Mouse (Mus musculus) midbrain, embryonic 16.5 days (tissue): ENCODE data around the gene Rab11fip4. TPM values are rescaled to one million over a fixed set of nuclear protein-coding genes. Genes with fewer than 3 reads are reported as not detected.

ENCODE experiments used
- ATAC-seq: fragments of 200-750 bp; cut with Nextera tagmentation; 2 replicates; pipeline ENCODE4 v1.8.0; 2017; ENCODE audit warnings: moderate TSS enrichment
- H3K27ac ChIP-seq: fragments of 300-500 bp; sonication (generic); 2 replicates; pipeline ENCODE4 v1.5.1; 2014; ENCODE audit warnings: mild to moderate bottlenecking, low read length, mixed read lengths
- H3K27me3 ChIP-seq: fragments of 300-500 bp; sonication (generic); 2 replicates; pipeline ENCODE4 v1.6.1; 2014; ENCODE audit warnings: low read depth, low read length, mixed read lengths; ENCODE audit not compliant: control insufficient read depth, insufficient read depth
- H3K36me3 ChIP-seq: fragments of 300-500 bp; sonication (generic); 2 replicates; pipeline ENCODE4 v1.6.1; 2014; ENCODE audit warnings: mild to moderate bottlenecking, low read length, moderate library complexity, mixed read lengths; ENCODE audit not compliant: control insufficient read depth, insufficient read depth
- H3K4me1 ChIP-seq: fragments of 300-500 bp; sonication (generic); 2 replicates; pipeline ENCODE4 v1.6.1; 2014; ENCODE audit warnings: mild to moderate bottlenecking, low read length, mixed read lengths; ENCODE audit not compliant: control insufficient read depth, insufficient read depth
- H3K4me2 ChIP-seq: fragments of 300-500 bp; sonication (generic); 2 replicates; pipeline ENCODE4 v1.6.1; 2014; ENCODE audit warnings: mild to moderate bottlenecking, low read length, mixed read lengths
- H3K4me3 ChIP-seq: fragments of 300-500 bp; sonication (generic); 2 replicates; pipeline ENCODE4 v1.5.1; 2014; ENCODE audit warnings: low read depth, mild to moderate bottlenecking, low read length, moderate library complexity, mixed read lengths
- H3K9ac ChIP-seq: fragments of 300-500 bp; sonication (generic); 2 replicates; pipeline ENCODE4 v1.6.1; 2014; ENCODE audit warnings: low read depth, low read length, mixed read lengths
- H3K9me3 ChIP-seq: fragments of 300-500 bp; sonication (generic); replicated peaks from 2 replicates; pipeline ENCODE4 v1.6.1; 2014; ENCODE audit warnings: mild to moderate bottlenecking, low read length, mixed read lengths; ENCODE audit not compliant: control insufficient read depth, poor library complexity, severe bottlenecking
- WGBS: fragments of 180-500 bp; shearing (Covaris S2); extraction: QIAGEN DNeasy Blood & Tissue Kit; methylation state at CpG from one replicate; pipeline ENCODE4 v1.1.7; 2014; 5-methylcytosine and 5-hydroxymethylcytosine counted together
- polyA plus RNA-seq: library from polyadenylated mRNA; unstranded; fragments of >200 nt; fragmentation: Nextera tagmentation; extraction: Ambion mirVana; gene quantifications from 2 replicates; pipeline ENCODE4 v1.2.1, GENCODE M21; 2015

The Rab11fip4 gene
- polyA plus RNA-seq, 1 experiment from 2014 or later: 29.4 TPM

DNA sequence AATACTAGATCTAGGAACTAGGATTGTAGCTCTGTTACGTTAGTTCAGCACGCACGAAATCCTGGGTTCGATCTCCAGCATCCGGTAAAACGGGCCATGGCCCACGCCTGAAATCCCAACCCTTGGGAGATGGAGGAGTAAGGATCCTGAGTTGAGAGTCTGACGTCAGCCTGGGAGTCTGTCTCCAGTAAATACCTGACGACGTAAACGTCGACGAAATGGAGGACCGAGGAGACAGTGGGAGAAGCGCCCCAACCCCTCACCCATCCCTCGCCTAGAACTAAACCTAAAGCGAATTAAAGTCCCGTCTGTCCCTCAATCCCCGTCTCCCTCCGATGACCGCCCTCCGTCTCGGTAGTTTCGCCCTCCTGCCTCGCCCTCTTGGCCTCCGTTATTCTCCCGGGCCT lies 112.9 kb downstream of the Rab11fip4 start:
- H3K36me3 ChIP-seq: no peaks in the 10 kb centered on the region; the same call in 1 of the 2 replicates
- H3K27me3 ChIP-seq: no peaks in the 10 kb centered on the region
- peak overlapping the region; percentile 77 for H3K4me2 ChIP-seq
- H3K27ac ChIP-seq: peak overlapping the region; percentile 98
- H3K4me1 ChIP-seq: peaks cover 21% of the 10 kb centered on the region
- no peaks in the 10 kb centered on the region for H3K9me3 ChIP-seq
- ATAC-seq: peak; percentile 80
- peak overlapping the region; percentile 92 for H3K9ac ChIP-seq
- WGBS: under 1% methylated on average over 25 of the region's 27 CpGs
- H3K4me3 ChIP-seq: peak overlapping the region; percentile 82

DNA sequence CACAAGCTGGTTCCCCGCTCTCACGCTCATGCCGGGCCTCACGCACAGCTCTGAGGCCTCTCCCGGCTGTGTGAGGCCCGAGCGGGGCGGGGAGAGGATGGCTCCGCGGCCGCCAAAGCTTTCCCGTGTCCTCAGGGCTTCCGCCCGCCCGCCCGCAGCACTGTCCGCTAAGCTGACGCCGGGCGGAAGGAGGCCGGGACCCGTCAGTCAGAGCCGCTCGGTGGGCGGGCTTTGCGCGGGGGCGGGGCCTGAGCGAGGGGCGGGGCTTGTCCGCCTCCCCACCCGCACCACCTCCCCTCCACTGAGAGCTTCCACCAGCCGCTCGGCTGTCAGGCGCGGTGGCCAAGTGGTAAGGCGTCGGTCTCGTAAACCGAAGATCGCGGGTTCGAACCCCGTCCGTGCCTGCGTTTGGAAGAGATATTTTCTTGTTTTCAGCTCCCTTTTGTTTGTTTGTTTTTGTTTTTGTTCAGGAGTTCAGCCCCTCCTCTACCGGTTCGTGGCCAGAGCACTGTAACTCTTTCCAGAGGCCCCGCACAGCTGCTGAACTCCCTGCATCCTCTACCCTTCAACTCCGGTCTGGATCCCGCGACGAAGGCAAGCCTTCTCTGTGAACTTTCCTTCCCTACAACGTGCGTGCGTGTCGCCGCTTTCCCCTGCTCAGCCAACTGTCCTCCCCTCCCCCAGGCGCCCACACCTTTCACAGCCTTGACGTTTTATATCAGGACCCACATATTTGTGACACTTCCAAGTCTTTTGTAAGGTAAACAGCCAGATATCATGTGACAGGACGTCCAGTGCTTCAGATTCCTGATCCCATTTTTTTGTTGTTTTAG lies 113.5 kb downstream of the Rab11fip4 start:
- peak; percentile 92 for ATAC-seq
- peak overlapping the region; percentile 92 for H3K9ac ChIP-seq

DNA sequence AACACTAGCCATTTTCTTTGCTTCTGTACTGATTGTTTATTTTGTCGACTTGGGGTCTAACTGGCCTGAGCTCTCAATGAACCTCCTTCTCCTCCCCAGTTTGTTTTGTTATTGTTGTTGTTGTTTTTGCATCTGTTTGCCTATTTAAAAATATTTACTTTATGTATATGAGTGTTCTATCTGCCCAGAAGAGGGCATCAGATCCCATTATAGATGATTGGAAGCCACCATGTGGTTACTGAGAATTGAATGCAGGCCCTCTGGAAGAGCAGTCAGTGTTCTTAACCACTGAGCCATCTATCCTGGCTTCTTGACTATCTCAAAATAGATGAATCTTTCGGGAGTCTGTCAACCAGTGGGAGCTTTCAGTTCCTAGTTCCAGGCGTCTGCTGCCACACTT lies 116.1 kb downstream of the Rab11fip4 start:
- WGBS: 87% methylated on average over 3 of the region's 3 CpGs
- ATAC-seq: no peak
- H3K27ac ChIP-seq: no peak overlapping the region
- H3K4me1 ChIP-seq: peaks cover 20% of the 10 kb centered on the region
- peaks cover 4% of the 10 kb centered on the region; the same call in 1 of the 2 replicates for H3K27me3 ChIP-seq
- H3K4me2 ChIP-seq: no peak overlapping the region
- no peak overlapping the region for H3K9ac ChIP-seq
- no peaks in the 10 kb centered on the region for H3K36me3 ChIP-seq
- H3K4me3 ChIP-seq: no peak overlapping the region
- no peaks in the 10 kb centered on the region for H3K9me3 ChIP-seq

More for the DNA sequence above, 113.5 kb downstream of the Rab11fip4 start:
- Histone ChIP-seq H3K36me3 (no peaks in the 10 kb centered on the region), H3K4me1 (peaks cover 21% of the 10 kb centered on the region), H3K9me3 (no peaks in the 10 kb centered on the region), H3K4me2 (peak overlapping the region; percentile 77), H3K27me3 (no peaks in the 10 kb centered on the region), H3K4me3 (peak overlapping the region; percentile 82), H3K27ac (peak overlapping the region; percentile 98)
- under 1% methylated on average over 49 of the region's 61 CpGs for WGBS

DNA sequence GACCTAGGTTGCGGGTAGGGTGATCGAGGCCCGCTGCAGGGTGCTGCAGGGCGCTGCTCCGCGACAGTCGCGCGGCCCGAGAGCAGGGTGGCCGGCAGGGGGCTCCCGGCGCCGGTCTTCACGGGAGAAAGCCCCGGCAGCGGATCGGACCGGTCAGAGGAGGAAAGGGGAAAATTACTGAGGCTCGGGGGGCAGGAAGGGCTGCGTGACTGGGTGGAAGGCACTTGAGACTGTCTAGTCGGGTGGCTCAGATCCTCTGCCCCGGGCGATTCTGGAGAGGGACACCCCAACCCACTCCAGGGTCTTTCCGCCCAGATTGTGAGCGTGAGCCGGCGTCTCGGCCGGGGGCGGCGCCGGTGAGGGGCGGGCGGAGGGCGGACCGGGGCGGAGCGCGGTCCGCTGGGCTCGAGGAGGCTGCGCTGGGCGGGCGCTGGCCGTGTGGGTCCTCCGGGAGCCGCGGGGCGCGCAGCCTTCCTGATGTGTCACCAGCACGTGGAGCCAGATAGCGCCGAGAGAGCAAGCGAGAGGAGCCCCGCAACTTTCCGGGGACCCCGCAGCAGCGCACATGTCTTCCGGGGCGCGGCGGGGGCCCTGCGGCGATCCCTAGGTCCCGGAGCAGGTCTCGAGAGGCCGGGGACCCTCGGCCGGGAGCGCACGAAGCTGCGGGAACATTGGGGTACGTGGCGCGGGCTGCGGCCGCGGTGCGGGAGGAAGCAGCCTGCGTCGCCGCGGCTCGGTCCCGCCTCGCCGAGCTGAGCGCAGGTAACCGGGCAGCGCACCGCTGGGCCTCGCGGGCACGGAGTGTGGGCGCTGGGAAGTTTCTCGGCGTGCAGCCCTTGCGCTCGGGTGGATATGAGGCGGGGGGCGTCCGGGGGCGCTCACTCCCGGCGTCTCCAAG lies 120.1 kb downstream of the Rab11fip4 start:
- Histone ChIP-seq H3K4me3 (peak overlapping the region; percentile 63), H3K4me2 (peak overlapping the region; percentile 99), H3K9me3 (no peaks in the 10 kb centered on the region), H3K4me1 (peaks cover 7% of the 10 kb centered on the region), H3K27ac (no peak overlapping the region), H3K27me3 (peaks cover 21% of the 10 kb centered on the region), H3K36me3 (no peaks in the 10 kb centered on the region), H3K9ac (peak overlapping the region; percentile 65)
- ATAC-seq: peak; percentile 87
- WGBS: under 1% methylated on average over 83 of the region's 106 CpGs

DNA sequence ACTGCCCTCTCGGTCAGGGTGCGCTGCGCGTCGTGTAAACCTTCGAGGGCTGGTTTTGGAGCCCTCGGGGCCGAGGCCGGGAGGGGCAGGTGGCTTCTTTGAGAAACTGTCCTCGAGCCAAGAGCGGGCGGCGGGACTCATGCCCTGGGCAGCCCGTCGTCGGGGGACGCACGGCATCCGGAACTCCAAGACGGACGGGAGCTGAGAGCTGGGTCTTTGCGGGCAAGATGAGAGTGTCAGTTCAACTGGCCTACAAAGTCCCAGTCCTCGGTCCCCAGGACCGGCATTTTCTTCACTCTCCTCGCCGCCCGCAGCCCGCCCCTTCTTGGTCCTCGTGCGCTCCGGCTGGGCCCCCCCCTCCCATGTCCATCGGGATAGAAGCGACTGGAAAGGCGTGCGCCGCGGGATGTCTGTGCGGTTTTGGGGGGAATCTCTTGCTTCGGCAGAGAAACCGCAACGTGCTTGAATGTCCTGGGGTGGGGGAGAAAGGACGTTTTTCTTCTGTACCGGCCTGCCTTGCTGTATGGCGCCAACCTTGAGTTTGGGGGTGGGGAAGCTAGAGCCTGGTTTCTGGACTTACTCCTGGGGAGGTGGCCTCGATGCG lies 120.9 kb downstream of the Rab11fip4 start:
- Histone ChIP-seq H3K4me2 (peak overlapping the region; percentile 99), H3K36me3 (no peaks in the 10 kb centered on the region), H3K4me3 (peak overlapping the region; percentile 63), H3K27ac (no peak overlapping the region), H3K4me1 (peaks cover 7% of the 10 kb centered on the region), H3K9me3 (no peaks in the 10 kb centered on the region), H3K9ac (peak overlapping the region; percentile 65), H3K27me3 (peaks cover 21% of the 10 kb centered on the region)
- WGBS: 2% methylated on average over 45 of the region's 46 CpGs
- ATAC-seq: no peak

DNA sequence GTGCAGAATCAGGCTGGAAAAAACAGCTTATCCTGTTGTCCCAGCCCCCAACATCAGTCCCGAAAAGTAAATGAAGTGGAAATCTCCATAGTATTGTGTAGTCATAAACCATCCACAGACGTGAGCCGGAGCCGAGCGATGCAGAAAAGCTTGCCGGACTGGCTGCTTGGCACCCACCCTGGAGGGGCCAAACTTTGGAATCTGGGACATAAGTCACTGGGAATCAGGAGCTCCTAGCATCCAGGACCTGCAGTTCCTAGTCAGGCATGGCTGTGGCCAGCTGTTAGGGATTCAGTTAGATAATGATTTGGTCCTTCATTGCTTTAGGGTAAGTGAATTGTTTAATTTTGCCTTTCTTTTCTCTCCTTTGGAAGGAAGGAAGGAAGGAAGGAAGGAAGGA lies 122.2 kb downstream of the Rab11fip4 start:
- no peaks in the 10 kb centered on the region for H3K36me3 ChIP-seq
- no peak overlapping the region for H3K4me3 ChIP-seq
- 55% methylated on average over 6 of the region's 6 CpGs for WGBS
- no peak overlapping the region for H3K9ac ChIP-seq
- H3K27me3 ChIP-seq: peaks cover 21% of the 10 kb centered on the region
- peaks cover 7% of the 10 kb centered on the region for H3K4me1 ChIP-seq
- no peak overlapping the region for H3K27ac ChIP-seq
- H3K9me3 ChIP-seq: no peaks in the 10 kb centered on the region
- no peak overlapping the region for H3K4me2 ChIP-seq
- ATAC-seq: no peak

DNA sequence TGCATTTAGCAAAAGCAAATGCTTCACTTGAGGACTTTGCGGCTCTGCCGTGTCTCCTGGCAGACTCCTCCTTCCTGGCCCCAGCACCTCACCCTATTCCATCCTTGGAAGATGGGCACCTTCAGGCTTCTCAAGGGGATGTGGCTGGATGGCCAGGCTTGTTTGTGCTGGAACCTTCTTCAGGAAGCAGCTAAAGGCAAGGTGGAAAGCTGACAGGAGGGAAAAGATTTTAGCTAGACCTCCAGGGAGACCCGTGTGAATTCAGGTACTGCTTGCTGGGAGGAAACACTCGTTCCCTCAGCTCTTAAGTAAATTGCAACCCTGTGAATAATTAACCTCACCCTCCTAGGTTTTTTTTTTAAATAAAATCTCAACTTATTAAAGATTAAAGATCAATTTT lies 122.7 kb downstream of the Rab11fip4 start:
- WGBS: 54% methylated on average over 4 of the region's 4 CpGs
- H3K27me3 ChIP-seq: peaks cover 21% of the 10 kb centered on the region

DNA sequence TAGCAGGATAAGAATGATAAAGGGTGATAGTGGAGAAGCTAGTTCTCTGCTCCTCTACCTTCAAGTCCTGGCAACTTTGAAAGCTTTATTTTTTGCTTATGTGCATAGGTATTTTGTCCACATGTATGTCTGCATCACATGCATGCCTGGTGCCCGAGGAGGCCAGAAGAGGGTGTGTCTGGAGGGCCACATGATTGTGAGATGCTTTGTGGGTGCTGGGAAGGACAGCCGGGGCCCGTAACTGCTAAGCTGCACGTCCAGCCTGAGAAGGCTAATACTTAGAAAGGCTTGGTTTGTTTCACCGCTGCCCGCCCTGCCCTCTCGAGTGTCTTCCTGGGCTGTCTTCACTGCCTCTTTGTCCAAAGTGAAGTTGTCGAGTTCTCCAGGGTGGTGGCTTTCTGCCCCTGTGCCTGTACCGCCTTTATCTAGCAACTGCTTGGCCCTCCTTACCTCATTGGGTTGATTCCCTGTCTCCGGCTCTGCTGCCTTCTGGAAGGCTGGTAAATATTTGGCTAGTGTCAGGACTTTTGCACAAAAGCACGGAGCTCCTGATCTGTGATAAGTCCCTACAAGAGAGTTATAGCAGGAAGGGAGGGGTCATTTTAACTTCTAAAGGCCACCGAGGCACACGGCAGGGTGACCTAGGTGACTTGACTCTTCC lies 123.2 kb downstream of the Rab11fip4 start:
- Histone ChIP-seq H3K27ac (no peak overlapping the region), H3K9ac (no peak overlapping the region), H3K36me3 (no peaks in the 10 kb centered on the region), H3K4me2 (no peak overlapping the region), H3K9me3 (no peaks in the 10 kb centered on the region), H3K4me3 (no peak overlapping the region), H3K27me3 (peaks cover 21% of the 10 kb centered on the region), H3K4me1 (peaks cover 7% of the 10 kb centered on the region)
- no peak for ATAC-seq
- 62% methylated on average over 13 of the region's 13 CpGs for WGBS

More for the DNA sequence above, 122.7 kb downstream of the Rab11fip4 start:
- H3K27ac ChIP-seq: no peak overlapping the region
- no peaks in the 10 kb centered on the region for H3K9me3 ChIP-seq
- no peak overlapping the region for H3K4me3 ChIP-seq
- no peak for ATAC-seq
- peaks cover 7% of the 10 kb centered on the region for H3K4me1 ChIP-seq
- no peaks in the 10 kb centered on the region for H3K36me3 ChIP-seq
- no peak overlapping the region for H3K4me2 ChIP-seq
- H3K9ac ChIP-seq: no peak overlapping the region
